8 mouse cellular contexts compared by ENCODE assay signal in the genomic region with DNA sequence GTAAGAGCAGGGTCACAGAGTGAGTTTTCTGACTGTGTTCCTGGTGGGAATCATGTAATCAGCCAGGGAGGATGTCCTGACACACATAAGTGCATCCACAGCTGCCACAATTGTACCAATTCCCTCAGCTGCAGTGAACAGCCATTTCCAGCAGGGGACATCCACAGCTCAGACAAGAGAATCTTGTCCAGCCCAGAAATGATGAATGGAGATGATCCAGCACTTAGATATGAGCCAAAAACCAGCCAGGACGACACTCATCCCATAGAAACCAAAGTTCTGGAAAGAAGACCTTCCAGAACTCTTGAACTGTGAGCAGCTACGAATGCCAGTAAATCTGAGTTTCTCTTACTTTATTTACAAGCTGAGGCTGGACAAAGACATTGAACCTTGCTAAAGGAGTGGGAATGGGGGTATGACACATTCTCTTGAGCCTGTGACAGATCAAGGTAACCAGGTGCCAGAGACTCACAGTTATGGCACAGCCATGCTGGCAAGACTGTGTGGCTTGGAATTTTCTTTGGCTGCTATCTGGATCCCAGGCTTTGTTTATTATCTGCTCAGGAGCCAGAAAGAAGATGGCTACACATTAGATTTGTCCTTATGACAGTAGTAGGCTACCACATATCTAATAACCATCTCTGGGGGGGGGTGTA.
DNase-seq lines count a peak whose midpoint lies in the region; ATAC-seq and TF ChIP-seq lines count a peak whose summit lies in the region.

No protein-coding gene starts in this region.

- H3K9ac ChIP-seq in heart, adult 2 months (ENCODE audit: low read depth, low read length) = no peak overlapping the region
- no peak overlapping the region for H3K9ac ChIP-seq in heart, embryonic 12.5 days
- H3K9ac ChIP-seq in forebrain, embryonic 15.5 days (replicated peaks) = no peak overlapping the region
- no peak overlapping the region for H3K9ac ChIP-seq in kidney, postnatal 0 days (ENCODE audit: low read depth, low read length)
- no peak overlapping the region for H3K9ac ChIP-seq in liver, embryonic 14.5 days (replicated peaks)

- no peaks in the 10 kb centered on the region for H3K36me3 ChIP-seq in heart, adult 2 months (ENCODE audit: control insufficient read depth, insufficient read depth, low read length)
- no peaks in the 10 kb centered on the region for H3K36me3 ChIP-seq in heart, embryonic 12.5 days
- no peaks in the 10 kb centered on the region for H3K36me3 ChIP-seq in forebrain, embryonic 15.5 days
- no peaks in the 10 kb centered on the region for H3K36me3 ChIP-seq in kidney, postnatal 0 days (ENCODE audit: insufficient read depth, low read length)
- no peaks in the 10 kb centered on the region for H3K36me3 ChIP-seq in liver, embryonic 14.5 days (replicated peaks; ENCODE audit: control insufficient read depth, insufficient read depth, low read depth)

- no peak overlapping the region for H3K4me3 ChIP-seq in heart, adult 2 months
- no peak overlapping the region for H3K4me3 ChIP-seq in heart, embryonic 12.5 days
- no peak overlapping the region for H3K4me3 ChIP-seq in forebrain, embryonic 15.5 days
- no peak overlapping the region for H3K4me3 ChIP-seq in kidney, postnatal 0 days (replicated peaks; ENCODE audit: low read depth, low read length)
- H3K4me3 ChIP-seq in liver, embryonic 14.5 days (ENCODE audit: insufficient read depth in 1 of 2, low read depth in 2 of 2, low read length in 2 of 2) = no peak overlapping the region

- H3K27me3 ChIP-seq in heart, adult 2 months (ENCODE audit: control insufficient read depth, insufficient read depth, low read length) = no peaks in the 10 kb centered on the region
- H3K27me3 ChIP-seq in heart, embryonic 12.5 days (replicated peaks) = no peaks in the 10 kb centered on the region
- no peaks in the 10 kb centered on the region for H3K27me3 ChIP-seq in forebrain, embryonic 15.5 days
- no peaks in the 10 kb centered on the region for H3K27me3 ChIP-seq in kidney, postnatal 0 days (ENCODE audit: insufficient read depth, low read length)
- no peaks in the 10 kb centered on the region for H3K27me3 ChIP-seq in liver, embryonic 14.5 days (ENCODE audit: control insufficient read depth, insufficient read depth, low read length)

- peak; percentile 77 for TF ChIP-seq CTCF in heart, adult 2 months (IDR thresholded peaks at IDR 0.05)
- peak; percentile 85 for TF ChIP-seq CTCF in kidney, postnatal 0 days (IDR thresholded peaks at IDR 0.05; ENCODE audit: low read depth)
- peak; percentile 55 for TF ChIP-seq CTCF in liver, embryonic 14.5 days (IDR thresholded peaks at IDR 0.05; ENCODE audit: low read depth)

- H3K79me2 ChIP-seq in heart, adult 2 months (replicated peaks; ENCODE audit: control insufficient read depth, insufficient read depth, low read length) = no peaks in the 10 kb centered on the region

- 0 out of 2 replicates have a peak, but pooled peaks have one; percentile 22 for TF ChIP-seq EP300 in heart, adult 2 months (IDR thresholded peaks at IDR 0.05; ENCODE audit: insufficient read depth, low read depth, low read length)
- no peak for TF ChIP-seq EP300 in liver, embryonic 14.5 days (IDR thresholded peaks at IDR 0.05; ENCODE audit: low read depth)

- ATAC-seq in heart, embryonic 12.5 days (ENCODE audit: insufficient number of reproducible peaks, low FRiP score) = no peak
- peak; percentile 66 for ATAC-seq in forebrain, embryonic 15.5 days (replicated peaks)
- ATAC-seq in kidney, postnatal 0 days (replicated peaks; ENCODE audit: low FRiP score, low read depth) = no peak
- no peak for ATAC-seq in liver, embryonic 14.5 days (ENCODE audit: insufficient read depth)

- no peaks in the 10 kb centered on the region for H3K9me3 ChIP-seq in heart, embryonic 12.5 days (replicated peaks)
- H3K9me3 ChIP-seq in forebrain, embryonic 15.5 days = no peaks in the 10 kb centered on the region
- H3K9me3 ChIP-seq in kidney, postnatal 0 days (replicated peaks; ENCODE audit: low read length) = no peaks in the 10 kb centered on the region
- no peaks in the 10 kb centered on the region for H3K9me3 ChIP-seq in liver, embryonic 14.5 days (ENCODE audit: control insufficient read depth, low read length)

- TF ChIP-seq POLR2A in heart, adult 2 months (IDR thresholded peaks at IDR 0.05; ENCODE audit: insufficient read depth, low read depth, low read length) = no peak

- no peaks in the 10 kb centered on the region; the same call in 1 of the 2 replicates for H3K4me1 ChIP-seq in heart, adult 2 months (ENCODE audit: control insufficient read depth, insufficient read depth, low read length)
- peaks cover 5% of the 10 kb centered on the region; the same call in 1 of the 2 replicates for H3K4me1 ChIP-seq in heart, embryonic 12.5 days (replicated peaks)
- H3K4me1 ChIP-seq in forebrain, embryonic 15.5 days = peaks cover 8% of the 10 kb centered on the region
- no peaks in the 10 kb centered on the region for H3K4me1 ChIP-seq in kidney, postnatal 0 days (replicated peaks; ENCODE audit: insufficient read depth, low read length)
- H3K4me1 ChIP-seq in liver, embryonic 14.5 days (replicated peaks; ENCODE audit: control insufficient read depth in 2 of 2, insufficient read depth in 2 of 2, low read length in 1 of 2) = no peaks in the 10 kb centered on the region

- DNase-seq in heart, adult 2 months = peak; percentile 4 to 17
- DNase-seq in brain, embryonic 18.5 days (ENCODE audit: low read depth, low spot score) = peak; percentile 18
- DNase-seq in kidney, postnatal 0 days (ENCODE audit: low spot score) = peak; percentile 61
- DNase-seq in liver, embryonic 14.5 days (ENCODE audit: low read depth in 3 of 3, low spot score in 3 of 3) = no peak
- peak; percentile 78 for DNase-seq in retina, postnatal 1 day
- DNase-seq in B cell, adult 2 months = no peak

- intact Hi-C loops in heart, adult 2 months (cut with DNase I) = loop anchor here (5.0 kb wide), 1 partner anchor 709 kb away; no protein-coding TSS in a partner anchor

- H3K27ac ChIP-seq in heart, adult 2 months = no peak overlapping the region
- H3K27ac ChIP-seq in heart, embryonic 12.5 days (ENCODE audit: poor library complexity, severe bottlenecking) = no peak overlapping the region
- no peak overlapping the region for H3K27ac ChIP-seq in forebrain, embryonic 15.5 days (replicated peaks)
- no peak overlapping the region for H3K27ac ChIP-seq in kidney, postnatal 0 days
- H3K27ac ChIP-seq in liver, embryonic 14.5 days = no peak overlapping the region

- H3K4me2 ChIP-seq in heart, embryonic 12.5 days = no peak overlapping the region
- no peak overlapping the region for H3K4me2 ChIP-seq in forebrain, embryonic 15.5 days (replicated peaks)
- H3K4me2 ChIP-seq in kidney, postnatal 0 days (ENCODE audit: low read length) = no peak overlapping the region
- no peak overlapping the region for H3K4me2 ChIP-seq in liver, embryonic 14.5 days (ENCODE audit: low read depth)

- 29% methylated on average over 2 of the region's 2 CpGs for WGBS in heart, adult 2 months
- 39% methylated on average over 2 of the region's 2 CpGs for WGBS in heart, embryonic 12.5 days
- 29% methylated on average over 2 of the region's 2 CpGs for WGBS in forebrain, embryonic 15.5 days
- 32% methylated on average over 2 of the region's 2 CpGs for WGBS in kidney, postnatal 0 days
- whole genome bisulfite sequencing in liver, embryonic 14.5 days (ENCODE audit: insufficient replicate concordance) = 27% methylated on average over 2 of the region's 2 CpGs

Comparison
In these comparisons a context has a peak if more than half of its experiments do, and no peak if none do; other contexts are left out.
1. DNase-seq: peak in heart, adult 2 months (2 of 2), brain, embryonic 18.5 days (single experiment), kidney, postnatal 0 days (single experiment) and retina, postnatal 1 day (single experiment); none in liver, embryonic 14.5 days (0 of 3) and B cell, adult 2 months (0 of 2).
2. Peak in every context shown above with its lines, with median percentiles within 50 percentile points of each other: CTCF ChIP-seq.